Mouse (Mus musculus): ENCODE results near the gene Olfr1042. TPM values are rescaled to one million over a fixed set of nuclear protein-coding genes. Genes with fewer than 3 reads are reported as not detected.

The Olfr1042 gene
- not detected in 2 replicates for polyA plus RNA-seq (2012; rRNA removed; ENCODE audit: low replicate concordance)

GRCm38 (mm10) chr2:86161738-86162137 is at the start of gene Olfr1042:
Gene Olfr1042 (minus strand): TSS chr2:86161838.

GRCm38 (mm10) chr2:86202909-86203308 is 41.3 kb upstream of the Olfr1042 start, which contains the start of gene Olfr1045:
Gene Olfr1045 (minus strand): TSS chr2:86203009.

DNA sequence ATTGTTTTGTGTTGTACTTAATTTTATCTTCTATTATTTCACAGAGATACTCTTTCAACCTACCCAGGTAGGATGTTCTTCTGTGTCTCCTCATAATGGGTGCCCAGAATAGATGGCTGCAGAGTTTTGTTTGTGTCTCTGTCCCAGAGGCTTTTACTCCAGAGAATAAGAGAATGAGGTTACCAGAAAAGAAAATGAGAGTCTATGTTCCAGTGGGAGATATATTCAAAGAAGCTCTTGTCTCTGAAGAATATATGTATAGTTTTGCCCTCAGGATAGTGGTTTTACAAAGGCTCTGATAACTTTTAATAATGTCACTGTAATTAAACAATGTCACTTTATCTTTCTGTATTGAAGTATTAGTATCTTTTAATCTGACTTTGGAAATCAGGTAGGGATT is 23.9 kb upstream of the Olfr1042 start, which contains the start of gene Olfr52:
Olfr52 (minus strand) TSS at position 101 of the 400 bp plus-strand sequence.

GRCm38 (mm10) chr2:86177720-86178119 is 16.1 kb upstream of the Olfr1042 start, which contains the start of gene Olfr1044:
Gene Olfr1044 (minus strand): TSS chr2:86177820.

DNA sequence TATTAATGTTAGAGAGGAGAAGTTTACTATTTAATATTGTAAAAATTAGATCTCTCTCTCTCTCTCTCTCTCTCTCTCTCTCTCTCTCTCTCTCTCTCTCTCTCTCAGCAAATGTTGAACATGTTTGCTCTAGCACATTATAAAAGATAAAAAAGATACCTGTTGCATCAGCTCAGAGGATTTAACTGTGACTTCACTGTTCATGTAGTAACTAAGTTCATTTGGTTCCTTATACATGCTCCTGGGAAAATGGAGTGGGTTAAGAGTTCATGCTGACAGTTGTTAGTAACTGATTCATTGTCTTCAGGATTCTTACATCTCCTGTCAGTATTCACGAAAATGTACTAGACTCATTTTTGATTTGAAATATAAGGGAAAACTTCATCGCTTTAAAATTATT is 5.8 kb upstream of the Olfr1042 start, which contains the start of gene Olfr1043:
Olfr1043 (minus strand) TSS at position 101 of the 400 bp plus-strand sequence.

GRCm38 (mm10) chr2:86146632-86147031 is 15.0 kb downstream of the Olfr1042 start, which contains the start of gene Olfr1040:
Gene Olfr1040 (minus strand): TSS chr2:86146732.

DNA sequence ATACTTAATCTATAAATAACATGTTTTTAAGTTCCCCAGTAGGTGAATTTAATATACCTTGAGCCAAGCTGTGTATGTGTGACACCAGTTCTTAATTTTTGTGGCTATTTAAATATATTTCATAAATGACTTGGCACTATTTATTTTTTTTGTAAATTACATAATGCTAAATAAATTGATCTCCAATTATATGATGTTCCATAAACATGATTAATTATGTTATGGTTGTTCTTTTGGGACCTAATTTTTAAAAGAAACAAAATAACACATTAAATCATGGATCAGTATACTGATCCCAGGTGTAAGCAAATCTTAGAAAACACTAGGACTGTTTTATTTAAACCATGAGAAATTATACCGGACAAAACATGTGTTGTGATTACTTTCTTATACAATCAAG is 25.8 kb downstream of the Olfr1042 start, which contains the start of gene Olfr1039:
Olfr1039 (minus strand) TSS at position 101 of the 400 bp plus-strand sequence.

Other genes with a start within 250 kb of the Olfr1042 start
- not detected in 2 replicates for gene Olfr1025-ps1, start 246.6 kb downstream of the Olfr1042 start, polyA plus RNA-seq (2012; rRNA removed; ENCODE audit: low replicate concordance)
- gene Olfr1026, start 240.3 kb downstream of the Olfr1042 start, polyA plus RNA-seq (2012; rRNA removed; ENCODE audit: low replicate concordance) = not detected in 2 replicates
- not detected in 2 replicates for gene Olfr1028, start 211.4 kb downstream of the Olfr1042 start, polyA plus RNA-seq (2012; rRNA removed; ENCODE audit: low replicate concordance)
- gene Olfr1029, start 187.9 kb downstream of the Olfr1042 start, polyA plus RNA-seq (2012; rRNA removed; ENCODE audit: low replicate concordance) = not detected in 2 replicates
- gene Olfr1030, start 182.6 kb downstream of the Olfr1042 start, polyA plus RNA-seq (2012; rRNA removed; ENCODE audit: low replicate concordance) = not detected in 2 replicates
- gene Olfr1031, start 171.5 kb downstream of the Olfr1042 start, polyA plus RNA-seq (2012; rRNA removed; ENCODE audit: low replicate concordance) = not detected in 2 replicates
- gene Olfr1032, start 156.3 kb downstream of the Olfr1042 start, polyA plus RNA-seq (2012; rRNA removed; ENCODE audit: low replicate concordance) = not detected in 2 replicates
- gene Olfr1033, start 141.2 kb downstream of the Olfr1042 start, polyA plus RNA-seq (2012; rRNA removed; ENCODE audit: low replicate concordance) = 0.04 and 0.14 TPM in 2 replicates
- gene Olfr1034, start 116.0 kb downstream of the Olfr1042 start, polyA plus RNA-seq (2012; rRNA removed; ENCODE audit: low replicate concordance) = not detected in 2 replicates
- not detected in 2 replicates for gene Olfr1036, start 87.8 kb downstream of the Olfr1042 start, polyA plus RNA-seq (2012; rRNA removed; ENCODE audit: low replicate concordance)
- gene Olfr1037, start 74.5 kb downstream of the Olfr1042 start, polyA plus RNA-seq (2012; rRNA removed; ENCODE audit: low replicate concordance) = not detected in 2 replicates
- not detected in 2 replicates for gene Olfr1039, start 25.9 kb downstream of the Olfr1042 start, polyA plus RNA-seq (2012; rRNA removed; ENCODE audit: low replicate concordance)
- gene Olfr1040, start 15.1 kb downstream of the Olfr1042 start, polyA plus RNA-seq (2012; rRNA removed; ENCODE audit: low replicate concordance) = not detected in 2 replicates
- gene Olfr1043, start 5.7 kb upstream of the Olfr1042 start, polyA plus RNA-seq (2012; rRNA removed; ENCODE audit: low replicate concordance) = not detected in 2 replicates
- gene Olfr1044, start 16.0 kb upstream of the Olfr1042 start, polyA plus RNA-seq (2012; rRNA removed; ENCODE audit: low replicate concordance) = not detected in 2 replicates
- not detected in 2 replicates for gene Olfr52, start 23.8 kb upstream of the Olfr1042 start, polyA plus RNA-seq (2012; rRNA removed; ENCODE audit: low replicate concordance)
- not detected in 2 replicates for gene Olfr1045, start 41.2 kb upstream of the Olfr1042 start, polyA plus RNA-seq (2012; rRNA removed; ENCODE audit: low replicate concordance)
- not detected in 2 replicates for gene Olfr1046, start 57.5 kb upstream of the Olfr1042 start, polyA plus RNA-seq (2012; rRNA removed; ENCODE audit: low replicate concordance)
- gene Olfr1047, start 69.6 kb upstream of the Olfr1042 start, polyA plus RNA-seq (2012; rRNA removed; ENCODE audit: low replicate concordance) = not detected in 2 replicates
- not detected in 2 replicates for gene Olfr1048, start 78.5 kb upstream of the Olfr1042 start, polyA plus RNA-seq (2012; rRNA removed; ENCODE audit: low replicate concordance)
- not detected in 2 replicates for gene Olfr1049, start 96.5 kb upstream of the Olfr1042 start, polyA plus RNA-seq (2012; rRNA removed; ENCODE audit: low replicate concordance)
- not detected in 2 replicates for gene Olfr1051, start 117.2 kb upstream of the Olfr1042 start, polyA plus RNA-seq (2012; rRNA removed; ENCODE audit: low replicate concordance)
- not detected in 2 replicates for gene Olfr1052, start 130.6 kb upstream of the Olfr1042 start, polyA plus RNA-seq (2012; rRNA removed; ENCODE audit: low replicate concordance)
- gene Olfr1053, start 153.4 kb upstream of the Olfr1042 start, polyA plus RNA-seq (2012; rRNA removed; ENCODE audit: low replicate concordance) = not detected in 2 replicates
- gene Olfr1054, start 173.6 kb upstream of the Olfr1042 start, polyA plus RNA-seq (2012; rRNA removed; ENCODE audit: low replicate concordance) = not detected in 2 replicates
- not detected in 2 replicates for gene Olfr1055, start 188.4 kb upstream of the Olfr1042 start, polyA plus RNA-seq (2012; rRNA removed; ENCODE audit: low replicate concordance)
- gene Olfr1056, start 200.6 kb upstream of the Olfr1042 start, polyA plus RNA-seq (2012; rRNA removed; ENCODE audit: low replicate concordance) = not detected in 2 replicates
- not detected in 2 replicates for gene Olfr1057, start 216.6 kb upstream of the Olfr1042 start, polyA plus RNA-seq (2012; rRNA removed; ENCODE audit: low replicate concordance)
- gene Olfr1058, start 226.7 kb upstream of the Olfr1042 start, polyA plus RNA-seq (2012; rRNA removed; ENCODE audit: low replicate concordance) = not detected in 2 replicates

Measured in duodenum, adult 2 months (tissue).